Mouse (Mus musculus): ENCODE measurements at regions not wholly inside any gene's neighbourhood (a gene's known extent, or its start where the extent isn't known, plus 50 kb on each side); places are given as distances from the start of the nearest gene placed in this dataset.

DNA sequence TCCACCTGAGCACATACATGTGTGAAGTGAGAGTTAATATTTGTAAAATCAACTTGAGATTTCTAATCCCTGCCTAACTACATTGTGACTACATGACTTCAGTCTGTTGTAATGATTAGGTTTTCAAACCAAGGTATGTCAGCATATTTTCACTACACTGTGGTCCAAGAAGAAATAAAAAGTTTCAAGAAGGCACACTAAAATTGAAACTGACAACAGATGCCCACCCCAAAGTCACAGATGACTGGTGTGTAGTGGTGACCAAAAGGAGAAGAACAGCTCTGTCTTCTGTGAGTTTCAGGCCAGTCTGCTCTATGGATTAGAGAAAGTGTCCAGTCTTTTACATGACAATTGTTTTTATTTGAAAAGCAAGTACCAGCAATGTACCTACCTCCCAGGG lies 255.9 kb upstream of the Klf6 start:
- no peak for TF ChIP-seq MAFK (IDR thresholded peaks at IDR 0.05; ENCODE audit: insufficient read depth, low read depth, low read length)
- no peak for TF ChIP-seq CHD2 (IDR thresholded peaks at IDR 0.05; ENCODE audit: low read depth, low read length)
- no peak for TF ChIP-seq HCFC1 (IDR thresholded peaks at IDR 0.05; ENCODE audit: borderline replicate concordance, insufficient read depth, low read length)
- no peak for TF ChIP-seq ZC3H11A (IDR thresholded peaks at IDR 0.05; ENCODE audit: borderline replicate concordance, low read depth, low read length)

Measured in ES-E14 (cell line).